Mouse (Mus musculus) right cerebral cortex, postnatal 14 days (tissue): ENCODE results near the gene Sap18.
"Not testable (repeated sequence)": the region's sequence is repeated elsewhere in the genome, so short reads cannot be mapped to it uniquely, and the experiment has no call there.

Source experiments
- DNase-seq: peaks from one replicate; pipeline ENCODE4 v3.0.0; 2022

Gene Sap18

GRCm38 (mm10) chr14:57827284-57827683 is 29.3 kb downstream of the Sap18 start:
- DNase-seq, result no peak

- DNase-seq, result no peak
These were observed 35.5 kb downstream of the Sap18 start for GRCm38 (mm10) chr14:57833526-57833925.

- no peak for DNase-seq
These were observed 37.2 kb downstream of the Sap18 start for GRCm38 (mm10) chr14:57835157-57835556.

- DNase-seq, result no peak
These were observed 46.6 kb downstream of the Sap18 start for GRCm38 (mm10) chr14:57844535-57844934.

- not testable (repeated sequence) for DNase-seq
These were observed 50.1 kb downstream of the Sap18 start for GRCm38 (mm10) chr14:57848061-57848460.

GRCm38 (mm10) chr14:57848646-57849045 is 50.7 kb downstream of the Sap18 start:
- DNase-seq, result no peak

GRCm38 (mm10) chr14:57850330-57850729 is 52.4 kb downstream of the Sap18 start:
- DNase-seq, result no peak

- DNase-seq, result no peak
These were observed 55.0 kb downstream of the Sap18 start for GRCm38 (mm10) chr14:57852961-57853360.

- not testable (repeated sequence) for DNase-seq
These were observed 58.1 kb downstream of the Sap18 start for GRCm38 (mm10) chr14:57856037-57856436.
